In genomic region chr1:134206085-134206484, GRCm38 (mm10) we compare ENCODE assay signal across 22 mouse cellular contexts. TPM values are rescaled to one million over a fixed set of nuclear protein-coding genes. Genes with fewer than 3 reads are reported as not detected.
DNase-seq lines count a peak whose midpoint lies in the region; ATAC-seq and TF ChIP-seq lines count a peak whose summit lies in the region.
"Had no signal": no experiment of that assay in that cellular context is flagged by ENCODE, and none has a peak within 500 bp of the region (broad histone marks: within the 10 kb centered on the region; RNA-seq: fewer than 3 reads in every experiment).

No protein-coding gene starts in this region.

- H3K4me1 ChIP-seq in liver, embryonic 14.5 days (replicated peaks; ENCODE audit: control insufficient read depth in 2 of 2, insufficient read depth in 2 of 2, low read length in 1 of 2), result peaks cover 3 to 17% of the 10 kb centered on the region in 2 experiments
- no peaks in the 10 kb centered on the region for H3K4me1 ChIP-seq in kidney, adult 2 months (ENCODE audit: control insufficient read depth, insufficient read depth, low read length)
- no peaks in the 10 kb centered on the region for H3K4me1 ChIP-seq in hindbrain, embryonic 11.5 days (replicated peaks; ENCODE audit: control insufficient read depth, insufficient read depth, low read length)
- H3K4me1 ChIP-seq: midbrain, embryonic 12.5 days had no signal

- intact Hi-C loops in left cerebral cortex, adult 2 months (cut with DNase I), result no loop called here
- intact Hi-C loops in left cerebral cortex, postnatal 25 days (cut with DNase I), result no loop called here

- H3K4me2 ChIP-seq in liver, embryonic 14.5 days (ENCODE audit: low read depth), result peak overlapping the region; percentile 16; the same call in 1 of the 2 replicates
- H3K4me2 ChIP-seq in hindbrain, embryonic 11.5 days (replicated peaks; ENCODE audit: low read depth, low read length), result no peak overlapping the region
- H3K4me2 ChIP-seq: midbrain, embryonic 12.5 days; neural tube, embryonic 15.5 days had no signal

- H3K27ac ChIP-seq in left cerebral cortex, adult 2 months, result peak overlapping the region; percentile 81
- H3K27ac ChIP-seq in liver, embryonic 14.5 days, result no peak overlapping the region
- no peak overlapping the region for H3K27ac ChIP-seq in kidney, adult 2 months (ENCODE audit: insufficient read depth, low read depth, low read length)
- H3K27ac ChIP-seq in hindbrain, embryonic 11.5 days (ENCODE audit: low read depth, low read length), result no peak overlapping the region
- H3K27ac ChIP-seq: hindbrain, postnatal 0 days; kidney, postnatal 0 days; midbrain, embryonic 12.5 days; neural tube, embryonic 15.5 days had no signal

- no peak overlapping the region for H3K9ac ChIP-seq in liver, embryonic 14.5 days (replicated peaks)
- no peak overlapping the region for H3K9ac ChIP-seq in hindbrain, embryonic 11.5 days (ENCODE audit: low read depth, low read length)
- H3K9ac ChIP-seq: midbrain, embryonic 12.5 days; neural tube, embryonic 15.5 days had no signal

- TF ChIP-seq CTCF in left cerebral cortex, adult 2 months (IDR thresholded peaks at IDR 0.05), result no peak
- TF ChIP-seq CTCF in liver, embryonic 14.5 days (IDR thresholded peaks at IDR 0.05; ENCODE audit: low read depth), result no peak
- no peak for TF ChIP-seq CTCF in kidney, adult 2 months (conservative IDR thresholded peaks at IDR 0.05; ENCODE audit: insufficient read depth, insufficient read length, low read depth, low read length)

- 22% methylated on average over 5 of the region's 5 CpGs for WGBS in liver, embryonic 14.5 days (ENCODE audit: insufficient replicate concordance)
- WGBS in kidney, adult 2 months, result 62% methylated on average over 5 of the region's 5 CpGs
- 51% methylated on average over 5 of the region's 5 CpGs for WGBS in hindbrain, embryonic 11.5 days

- no peak for TF ChIP-seq EP300 in liver, embryonic 14.5 days (IDR thresholded peaks at IDR 0.05; ENCODE audit: low read depth)

- H3K27me3 ChIP-seq in liver, embryonic 14.5 days (ENCODE audit: control insufficient read depth, insufficient read depth, low read length), result no peaks in the 10 kb centered on the region
- no peaks in the 10 kb centered on the region for H3K27me3 ChIP-seq in kidney, adult 2 months (replicated peaks; ENCODE audit: control insufficient read depth, insufficient read depth, low read length)
- H3K27me3 ChIP-seq in hindbrain, embryonic 11.5 days (ENCODE audit: control insufficient read depth, insufficient read depth, low read length), result no peaks in the 10 kb centered on the region
- H3K27me3 ChIP-seq: CH12.LX; neural tube, embryonic 15.5 days had no signal

- no peak overlapping the region for H3K4me3 ChIP-seq in left cerebral cortex, adult 2 months
- H3K4me3 ChIP-seq in liver, embryonic 14.5 days (ENCODE audit: insufficient read depth in 1 of 2, low read depth in 2 of 2, low read length in 2 of 2), result no peak overlapping the region
- no peak overlapping the region for H3K4me3 ChIP-seq in kidney, adult 2 months (ENCODE audit: insufficient read depth, low read depth, low read length)
- no peak overlapping the region for H3K4me3 ChIP-seq in hindbrain, embryonic 11.5 days (ENCODE audit: low read depth, low read length)
- H3K4me3 ChIP-seq: forebrain, embryonic 10.5 days; midbrain, embryonic 12.5 days; neural tube, embryonic 15.5 days had no signal

- DNase-seq in adrenal gland, postnatal 10 days, result peak; percentile 16
- no peak for DNase-seq in adrenal gland, postnatal 14 days
- DNase-seq in left cerebral cortex, adult 2 months (ENCODE audit: extremely low spot score in 1 of 2, low spot score in 2 of 2), result no peak
- DNase-seq in left cerebral cortex, postnatal 25 days (ENCODE audit: low spot score in 2 of 2), result no peak
- DNase-seq in brain, adult 2 months (ENCODE audit: low read depth, low spot score), result peak; percentile 86
- DNase-seq in liver, embryonic 14.5 days (ENCODE audit: low read depth in 3 of 3, low spot score in 3 of 3), result no peak
- DNase-seq in kidney, adult 2 months, result no peak
- no peak for DNase-seq in hindbrain, embryonic 11.5 days (ENCODE audit: low spot score)
- DNase-seq: cerebellum, adult 18-20 months; left cerebral cortex, postnatal 4 days; right cerebral cortex, postnatal 4 days; thymus, postnatal 36 days had no signal

- no peak for TF ChIP-seq POLR2A in kidney, adult 2 months (IDR thresholded peaks at IDR 0.05; ENCODE audit: low read depth, low read length)

- 0 out of 2 replicates have a peak, but pooled peaks have one; percentile 32 for ATAC-seq in liver, embryonic 14.5 days (ENCODE audit: insufficient read depth)
- ATAC-seq in hindbrain, embryonic 11.5 days (ENCODE audit: low FRiP score), result no peak

- H3K36me3 ChIP-seq in liver, embryonic 14.5 days (replicated peaks; ENCODE audit: control insufficient read depth, insufficient read depth, low read depth), result no peaks in the 10 kb centered on the region
- no peaks in the 10 kb centered on the region for H3K36me3 ChIP-seq in kidney, adult 2 months (ENCODE audit: control insufficient read depth, insufficient read depth, low read length)
- H3K36me3 ChIP-seq in hindbrain, embryonic 11.5 days (ENCODE audit: control insufficient read depth, insufficient read depth, low read length), result no peaks in the 10 kb centered on the region
- H3K36me3 ChIP-seq: forebrain, embryonic 10.5 days; midbrain, embryonic 12.5 days; neural tube, embryonic 15.5 days had no signal

- no peaks in the 10 kb centered on the region for H3K9me3 ChIP-seq in liver, embryonic 14.5 days (ENCODE audit: control insufficient read depth, low read length)
- no peaks in the 10 kb centered on the region for H3K9me3 ChIP-seq in hindbrain, embryonic 11.5 days (ENCODE audit: control insufficient read depth, low read length)
- H3K9me3 ChIP-seq: forebrain, embryonic 10.5 days; midbrain, embryonic 12.5 days; neural tube, embryonic 15.5 days had no signal

RNA-seq across cellular contexts. Expression of gene Mybph, which starts 12.8 kb away (rescaled TPM):
- 1 to 10 TPM; 4.2 to 5.0 TPM for total RNA-seq in adrenal gland, postnatal 10 days (2021)
- not detected in 2 replicates for total RNA-seq in adrenal gland, postnatal 14 days (2021)
- total RNA-seq in left cerebral cortex, adult 2 months (2021), result under 1 TPM in 1 of 2 experiments, not detected in 1; 0.25 TPM
- total RNA-seq in left cerebral cortex, postnatal 25 days (2021), result under 1 TPM in 1 of 2 experiments, not detected in 1; 0.25 TPM
- polyA plus RNA-seq in liver, embryonic 14.5 days (2012; rRNA removed), result 0.02 and 0.03 TPM in 2 replicates
- polyA plus RNA-seq in liver, embryonic 14.5 days (2014; fragmentation: Nextera tagmentation; extraction: Ambion mirVana), result not detected in 2 replicates
- polyA plus RNA-seq in kidney, adult 2 months (2012; rRNA removed), result 0.12 and 0.89 TPM in 2 replicates
- 1.4 and 3.7 TPM in 2 replicates for polyA plus RNA-seq in hindbrain, embryonic 11.5 days (2014; fragmentation: Nextera tagmentation; extraction: Ambion mirVana)
- total RNA-seq: granulocyte monocyte progenitor cell, adult 5-6 weeks; heart, postnatal 25 days; hindbrain, postnatal 0 days; layer of hippocampus, postnatal 10 days had no signal
- polyA plus RNA-seq: midbrain, embryonic 12.5 days; stomach, embryonic 14.5 days had no signal

RNA-seq across cellular contexts. Expression of gene Chil1, which starts 24.1 kb away (rescaled TPM):
- total RNA-seq in adrenal gland, postnatal 10 days (2021), result 1 to 10 TPM; 1.4 to 2.4 TPM
- total RNA-seq in adrenal gland, postnatal 14 days (2021), result 1.1 and 1.2 TPM in 2 replicates
- 10 to 100 TPM; 14.0 TPM for total RNA-seq in left cerebral cortex, adult 2 months (2021)
- total RNA-seq in left cerebral cortex, postnatal 25 days (2021), result 10 to 100 TPM in 1 of 2 experiments, 1 to 10 TPM in 1; 9.1 to 11.6 TPM
- polyA plus RNA-seq in liver, embryonic 14.5 days (2012; rRNA removed), result 1.3 TPM in 2 replicates
- polyA plus RNA-seq in liver, embryonic 14.5 days (2014; fragmentation: Nextera tagmentation; extraction: Ambion mirVana), result 2.7 and 3.7 TPM in 2 replicates
- 0.56 TPM in 2 replicates for polyA plus RNA-seq in kidney, adult 2 months (2012; rRNA removed)
- 1.1 and 2.0 TPM in 2 replicates for polyA plus RNA-seq in hindbrain, embryonic 11.5 days (2014; fragmentation: Nextera tagmentation; extraction: Ambion mirVana)
- polyA plus RNA-seq: forebrain, embryonic 10.5 days had no signal

RNA-seq across cellular contexts. Expression of gene Adora1, which starts 29.1 kb away (rescaled TPM):
- 10 to 100 TPM; 70.4 to 83.0 TPM for total RNA-seq in adrenal gland, postnatal 10 days (2021)
- 78.9 and 91.9 TPM in 2 replicates for total RNA-seq in adrenal gland, postnatal 14 days (2021)
- 100 to 1,000 TPM; 180 to 188 TPM for total RNA-seq in left cerebral cortex, adult 2 months (2021)
- total RNA-seq in left cerebral cortex, postnatal 25 days (2021), result 100 to 1,000 TPM; 195 to 200 TPM
- polyA plus RNA-seq in liver, embryonic 14.5 days (2012; rRNA removed), result 0.13 and 0.19 TPM in 2 replicates
- 0.06 and 0.10 TPM in 2 replicates for polyA plus RNA-seq in liver, embryonic 14.5 days (2014; fragmentation: Nextera tagmentation; extraction: Ambion mirVana)
- polyA plus RNA-seq in kidney, adult 2 months (2012; rRNA removed), result 13.5 and 16.6 TPM in 2 replicates
- 0.24 and 0.25 TPM in 2 replicates for polyA plus RNA-seq in hindbrain, embryonic 11.5 days (2014; fragmentation: Nextera tagmentation; extraction: Ambion mirVana)
- total RNA-seq: CH12.LX; granulocyte monocyte progenitor cell, adult 5-6 weeks had no signal

Comparison
In these comparisons a context has a peak if more than half of its experiments do, and no peak if none do; other contexts are left out.
1. DNase-seq: peak in adrenal gland, postnatal 10 days (single experiment) and brain, adult 2 months (single experiment); none in adrenal gland, postnatal 14 days (single experiment), left cerebral cortex, adult 2 months (0 of 2), left cerebral cortex, postnatal 25 days (0 of 2), liver, embryonic 14.5 days (0 of 3), kidney, adult 2 months (single experiment) and hindbrain, embryonic 11.5 days (single experiment).